Mouse (Mus musculus): ENCODE results near the gene Mtfp1.

DNA sequence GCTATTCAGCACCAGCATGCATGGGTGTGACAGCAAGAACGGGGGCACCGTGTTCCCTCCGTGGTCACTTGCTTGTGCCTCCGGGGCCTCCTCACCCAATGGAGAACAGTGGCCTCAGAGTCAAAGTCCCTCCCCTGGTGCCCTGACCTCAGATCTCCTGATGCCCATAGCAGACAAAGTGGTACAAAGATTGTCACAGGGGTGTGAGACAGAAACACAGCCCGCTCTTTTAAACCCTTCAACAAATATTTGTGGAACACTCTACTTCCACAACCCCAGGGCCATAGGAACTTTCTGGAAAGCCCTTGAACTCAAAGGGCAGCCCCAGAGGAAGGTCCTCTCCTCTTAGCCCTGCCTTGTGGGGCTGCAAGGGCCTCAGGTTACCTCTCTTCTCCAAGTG, 27.0 kb upstream of the Mtfp1 start:
- TF ChIP-seq POLR2A (IDR thresholded peaks at IDR 0.05; ENCODE audit: low read depth, low read length): no peak
- TF ChIP-seq CTCF (IDR thresholded peaks at IDR 0.05; ENCODE audit: extremely low read depth, insufficient read depth, insufficient read length, insufficient replicate concordance): no peak

Data from spleen, adult 2 months (tissue).